Mouse (Mus musculus) common myeloid progenitor, adult 5-6 weeks (primary cell): ENCODE measurements at regions not wholly inside any gene's neighbourhood (a gene's known extent, or its start where the extent isn't known, plus 50 kb on each side); places are given as distances from the start of the nearest gene placed in this dataset.

Experiments
- ATAC-seq: replicated peaks from 2 replicates; pipeline ENCODE4 v1.8.0; 2016; ENCODE audit warnings: low read depth, mild to moderate bottlenecking, moderate TSS enrichment, inconsistent platforms; ENCODE audit not compliant: poor library complexity, severe bottlenecking

DNA sequence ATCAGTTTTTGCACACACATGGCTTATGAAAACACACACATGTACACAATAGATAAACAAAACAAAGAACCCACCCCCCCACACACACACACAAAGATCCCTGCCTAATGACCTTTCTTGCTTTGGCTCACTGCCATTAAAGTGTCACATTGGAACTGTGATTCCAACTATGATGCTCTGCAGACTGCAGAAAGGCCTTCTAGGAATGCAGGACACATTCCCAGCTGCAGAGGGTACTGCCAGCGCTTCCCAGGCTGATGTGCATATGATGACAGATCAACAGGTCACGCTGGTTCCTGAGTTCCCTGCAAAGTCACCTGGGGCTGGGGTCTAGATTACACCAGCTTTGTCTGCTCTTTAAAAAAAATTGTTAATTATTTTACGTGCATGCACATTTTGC lies 68.1 kb upstream of the Ppm1j start:
- ATAC-seq, result no peak

DNA sequence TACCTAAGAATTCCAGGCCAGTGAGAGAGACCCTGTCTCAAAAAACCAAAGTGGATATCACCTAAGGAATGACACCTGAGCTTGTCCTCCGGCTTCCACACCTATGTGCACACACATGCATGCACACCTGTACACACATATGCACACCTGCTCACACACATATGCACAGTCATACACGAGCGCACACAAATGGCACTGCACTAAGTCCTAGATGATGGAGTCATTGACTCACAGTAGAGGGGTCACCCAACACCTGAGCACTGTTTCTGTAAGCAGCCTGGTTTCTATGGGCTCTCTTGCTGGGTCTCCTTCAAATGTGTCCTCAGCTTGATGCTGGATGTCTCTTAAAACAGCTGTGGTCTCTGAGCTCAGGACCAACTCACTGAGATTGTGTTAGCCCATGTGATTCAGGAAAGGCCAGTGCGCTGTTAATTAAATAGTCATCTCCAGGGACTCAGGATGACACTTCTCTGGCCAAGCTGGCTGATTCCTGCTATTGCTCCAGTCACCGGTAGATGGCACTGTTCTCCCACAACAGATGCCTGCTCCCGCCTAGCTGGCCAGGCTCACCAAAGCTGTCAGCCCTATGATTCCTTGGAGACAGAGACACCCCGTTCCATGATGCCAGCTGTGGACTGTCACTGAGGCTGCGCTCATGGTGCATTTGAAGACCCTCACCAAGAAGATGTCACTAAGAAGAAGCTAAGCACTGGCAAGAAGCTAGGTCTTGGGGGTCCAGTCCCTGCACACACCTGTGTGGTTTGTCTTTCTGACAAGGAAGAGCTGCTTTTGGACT lies 66.8 kb upstream of the Ppm1j start:
- ATAC-seq, result peak; percentile 95

DNA sequence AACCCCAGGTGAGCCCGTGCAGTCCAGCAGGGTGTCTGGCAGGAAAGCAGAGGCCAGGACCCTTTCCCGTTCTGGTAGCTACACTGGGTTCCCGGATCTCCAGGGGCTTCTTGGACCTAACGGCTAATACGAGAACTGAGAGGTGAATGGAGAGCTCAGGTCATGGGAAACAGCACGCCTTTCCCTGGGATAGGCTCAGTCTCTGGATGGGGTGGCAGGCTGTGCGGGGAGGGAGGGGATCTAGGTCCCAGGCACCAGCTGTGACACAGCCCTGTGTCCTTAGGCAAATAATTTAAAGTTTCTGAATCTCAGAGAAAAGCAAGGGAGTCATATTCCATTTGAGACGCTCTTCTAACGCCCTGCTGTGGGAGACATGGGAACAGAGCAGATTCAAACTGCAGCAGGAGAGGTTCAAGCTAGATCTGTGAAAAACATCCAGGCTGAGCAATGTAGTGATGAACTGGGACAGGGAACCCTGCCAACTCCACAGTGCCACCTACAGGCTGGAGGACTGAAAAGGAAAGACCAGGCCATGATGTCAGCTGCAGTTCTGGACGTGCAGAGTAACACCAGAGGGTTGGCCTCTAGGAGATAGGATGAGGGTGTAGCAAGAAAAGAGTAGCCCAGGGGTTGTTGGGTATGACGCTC lies 66.1 kb upstream of the Ppm1j start:
- ATAC-seq, result peak; percentile 85
